Mouse (Mus musculus): ENCODE measurements around the gene Serpina3m. TPM values are rescaled to one million over a fixed set of nuclear protein-coding genes. Genes with fewer than 3 reads are reported as not detected.

Serpina3m gene
- polyA plus RNA-seq, 1 experiment from 2014 or later, result not detected

DNA sequence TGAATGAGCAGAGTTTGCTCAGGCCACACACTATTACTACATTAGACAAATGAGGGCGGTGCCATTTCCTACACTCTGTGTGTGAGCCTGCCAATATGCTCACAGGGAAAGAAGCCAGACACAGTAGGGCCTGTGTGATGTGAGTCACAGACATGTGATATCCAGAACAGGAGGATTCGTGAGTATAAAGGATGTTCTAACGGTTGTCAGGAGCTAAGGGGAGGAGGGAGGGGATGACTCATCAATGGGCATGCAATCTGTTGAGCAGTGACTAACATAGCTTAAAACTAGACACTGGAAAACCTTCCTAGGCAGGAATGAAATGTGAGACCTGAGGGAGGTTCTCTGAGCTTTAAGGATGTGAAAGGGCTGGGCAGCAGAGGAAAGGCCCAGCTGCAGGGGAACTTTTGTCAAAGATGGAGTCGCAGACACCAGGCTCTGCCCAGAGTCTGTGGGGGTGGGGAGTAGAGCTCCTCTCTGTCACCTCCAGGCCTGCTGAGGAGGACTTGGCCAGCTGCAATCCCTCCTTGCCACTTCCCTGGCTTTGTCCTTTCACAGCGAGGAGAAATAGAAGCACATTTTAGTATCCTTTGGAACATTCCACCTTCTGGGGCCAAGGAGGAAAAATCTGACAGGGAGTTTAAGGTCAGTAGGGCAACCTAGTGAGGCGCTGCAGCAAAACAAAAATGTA, 77.5 kb downstream of the Serpina3m start:
- no peak overlapping the region for H3K27ac ChIP-seq
- no peaks in the 10 kb centered on the region for H3K36me3 ChIP-seq (replicated peaks; ENCODE audit: control insufficient read depth, insufficient read depth)
- no peaks in the 10 kb centered on the region for H3K27me3 ChIP-seq (ENCODE audit: control insufficient read depth, insufficient read depth, low read length)
- H3K4me3 ChIP-seq (replicated peaks; ENCODE audit: low read length), result no peak overlapping the region
- H3K4me2 ChIP-seq (replicated peaks), result no peak overlapping the region
- no peaks in the 10 kb centered on the region for H3K4me1 ChIP-seq (replicated peaks; ENCODE audit: control insufficient read depth, insufficient read depth, low read length)
- no peak overlapping the region for H3K9ac ChIP-seq
- 62% methylated on average over 6 of the region's 6 CpGs for WGBS
- no peak for DNase-seq (ENCODE audit: low spot score)
- ATAC-seq (ENCODE audit: low FRiP score), result no peak
- no peaks in the 10 kb centered on the region for H3K9me3 ChIP-seq (ENCODE audit: control insufficient read depth, low read length)

DNA sequence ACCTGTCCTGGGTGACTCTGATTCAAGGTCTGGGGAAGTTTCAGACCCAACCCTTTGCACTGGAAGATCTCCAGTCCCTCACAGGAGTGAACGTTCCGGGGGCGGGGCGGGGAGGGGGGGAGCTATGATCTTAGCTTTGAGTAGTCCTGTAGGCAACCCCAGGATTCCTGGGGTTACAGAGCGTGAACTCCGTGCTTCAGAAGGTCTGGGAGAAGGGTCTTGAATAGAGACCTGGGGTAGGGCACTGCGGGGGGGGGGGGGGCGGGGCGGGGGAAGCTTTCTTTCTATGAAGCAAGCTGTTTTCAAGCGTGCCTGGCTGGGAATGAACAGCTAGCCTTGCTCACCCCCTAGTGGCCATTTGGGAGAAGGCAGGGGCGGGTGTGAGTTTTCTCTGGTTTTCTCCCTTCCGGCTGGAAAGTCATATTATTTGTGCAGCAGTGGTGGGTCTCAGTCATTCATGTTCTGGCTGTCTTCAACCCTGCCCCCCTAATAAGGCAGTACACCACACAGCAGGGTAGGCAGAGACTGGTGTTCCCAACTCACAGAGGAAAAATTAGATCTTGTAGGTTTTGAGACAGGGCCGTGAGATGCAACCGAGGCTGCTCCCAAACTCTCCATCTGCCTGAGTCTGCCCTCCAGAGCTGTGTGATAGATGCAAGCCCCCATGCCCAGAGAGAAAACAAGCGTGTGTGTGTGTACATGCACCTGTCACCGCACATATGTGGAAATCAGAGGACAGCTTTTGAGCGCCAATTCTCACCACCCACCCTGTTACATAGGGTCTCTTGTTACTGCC, 80.3 kb downstream of the Serpina3m start:
- no peak overlapping the region for H3K27ac ChIP-seq
- peak overlapping the region; percentile 50 for H3K9ac ChIP-seq

DNA sequence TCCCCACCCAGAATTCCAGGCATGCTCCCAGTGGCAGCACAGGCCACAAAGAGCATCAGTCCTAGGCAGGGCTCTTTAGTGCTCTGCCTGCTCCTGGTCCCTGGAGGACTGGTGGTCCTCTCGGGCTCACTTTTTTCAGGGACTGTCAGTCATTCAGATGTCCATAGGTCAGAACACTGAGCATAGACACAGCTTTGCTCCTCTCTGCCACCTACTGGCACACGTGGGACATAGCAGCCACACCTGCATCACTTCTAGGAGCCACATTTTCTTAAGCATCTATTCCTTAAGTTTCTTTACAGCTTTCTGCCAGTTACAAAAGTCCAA, 80.8 kb downstream of the Serpina3m start:
- Histone ChIP-seq H3K36me3 (replicated peaks; ENCODE audit: control insufficient read depth, insufficient read depth) (no peaks in the 10 kb centered on the region), H3K4me3 (replicated peaks; ENCODE audit: low read length) (no peak overlapping the region), H3K27ac (no peak overlapping the region)

More for the DNA sequence above, 80.3 kb downstream of the Serpina3m start:
- H3K4me2 ChIP-seq (replicated peaks), result peak overlapping the region; percentile 54
- peak overlapping the region; percentile 22; the same call in 1 of the 2 replicates for H3K4me3 ChIP-seq (replicated peaks; ENCODE audit: low read length)
- ATAC-seq (ENCODE audit: low FRiP score) (peak; percentile 70), DNase-seq (ENCODE audit: low spot score) (peak; percentile 91)
- whole genome bisulfite sequencing, result 19% methylated on average over 15 of the region's 17 CpGs
- no peaks in the 10 kb centered on the region for H3K9me3 ChIP-seq (ENCODE audit: control insufficient read depth, low read length)
- no peaks in the 10 kb centered on the region for H3K27me3 ChIP-seq (ENCODE audit: control insufficient read depth, insufficient read depth, low read length)
- no peaks in the 10 kb centered on the region for H3K36me3 ChIP-seq (replicated peaks; ENCODE audit: control insufficient read depth, insufficient read depth)
- no peaks in the 10 kb centered on the region for H3K4me1 ChIP-seq (replicated peaks; ENCODE audit: control insufficient read depth, insufficient read depth, low read length)

DNA sequence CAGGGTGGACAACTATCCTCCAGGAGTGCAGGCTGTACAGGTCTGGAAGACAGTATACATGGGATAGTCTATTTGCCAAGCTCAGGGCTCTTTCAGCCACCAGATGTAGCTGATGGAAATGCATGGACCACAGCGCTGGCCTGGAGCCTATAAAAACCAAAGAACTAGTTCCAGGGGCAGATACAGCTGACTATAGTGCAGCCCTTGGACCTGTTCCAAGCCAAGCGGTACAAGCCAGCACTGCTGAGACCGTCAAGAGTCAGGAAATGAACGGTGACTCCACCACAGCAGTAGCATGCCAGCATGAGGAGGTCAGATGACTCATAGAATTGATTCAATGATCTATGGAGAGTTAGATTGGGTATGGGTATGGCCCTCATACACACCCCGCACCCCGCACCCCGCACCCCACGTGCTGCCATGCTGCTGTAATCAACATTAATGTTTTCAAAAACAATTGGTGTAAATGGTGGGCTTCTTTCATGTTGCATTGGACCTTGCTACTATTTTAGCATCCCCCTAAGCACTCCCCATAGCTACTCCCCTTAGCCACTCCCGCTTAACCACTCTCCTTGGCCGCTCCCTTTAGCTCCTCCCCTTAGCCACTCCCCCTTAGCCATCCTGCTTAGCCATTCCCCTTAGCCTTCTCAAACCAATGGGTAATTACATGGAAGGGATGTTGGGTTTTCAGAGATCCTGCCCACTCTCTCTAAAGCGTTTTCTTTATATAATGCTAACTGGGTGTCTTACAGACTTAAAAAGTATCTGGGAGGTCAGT, 84.5 kb downstream of the Serpina3m start:
- Histone ChIP-seq H3K9ac (no peak overlapping the region), H3K4me2 (replicated peaks) (no peak overlapping the region), H3K36me3 (replicated peaks; ENCODE audit: control insufficient read depth, insufficient read depth) (no peaks in the 10 kb centered on the region), H3K27me3 (ENCODE audit: control insufficient read depth, insufficient read depth, low read length) (no peaks in the 10 kb centered on the region), H3K9me3 (ENCODE audit: control insufficient read depth, low read length) (no peaks in the 10 kb centered on the region), H3K27ac (no peak overlapping the region), H3K4me1 (replicated peaks; ENCODE audit: control insufficient read depth, insufficient read depth, low read length) (no peaks in the 10 kb centered on the region), H3K4me3 (replicated peaks; ENCODE audit: low read length) (no peak overlapping the region)
- DNase-seq (ENCODE audit: low spot score) (no peak), ATAC-seq (ENCODE audit: low FRiP score) (no peak)
- 71% methylated on average over 11 of the region's 11 CpGs for WGBS

More for the DNA sequence above, 80.8 kb downstream of the Serpina3m start:
- no peaks in the 10 kb centered on the region for H3K9me3 ChIP-seq (ENCODE audit: control insufficient read depth, low read length)
- DNase-seq (ENCODE audit: low spot score) (no peak), ATAC-seq (ENCODE audit: low FRiP score) (0 out of 2 replicates have a peak, but pooled peaks have one; percentile 7)
- H3K27me3 ChIP-seq (ENCODE audit: control insufficient read depth, insufficient read depth, low read length), result no peaks in the 10 kb centered on the region
- WGBS, result 0% methylated on average over 2 of the region's 2 CpGs
- no peak overlapping the region for H3K9ac ChIP-seq
- no peaks in the 10 kb centered on the region for H3K4me1 ChIP-seq (replicated peaks; ENCODE audit: control insufficient read depth, insufficient read depth, low read length)
- H3K4me2 ChIP-seq (replicated peaks), result no peak overlapping the region

DNA sequence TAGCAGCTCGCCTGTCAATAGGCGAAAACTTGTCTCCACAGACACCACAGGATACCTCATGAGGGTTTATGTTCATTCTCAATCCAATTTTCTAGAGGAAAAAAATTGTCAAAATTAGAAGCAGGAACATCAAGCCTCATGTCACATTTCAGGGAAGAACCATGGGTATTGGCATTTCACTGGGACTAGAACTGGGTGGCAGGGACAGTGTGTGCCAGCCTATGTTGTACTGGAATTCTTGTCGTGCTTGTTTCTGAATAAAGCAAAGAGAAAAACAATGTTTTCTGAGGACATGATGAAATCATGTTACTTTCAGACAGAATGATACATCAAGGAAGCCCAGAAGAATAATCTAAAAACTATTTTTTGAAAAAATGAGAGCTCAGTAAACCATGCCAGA, 87.3 kb downstream of the Serpina3m start:
- H3K27ac ChIP-seq, result no peak overlapping the region
- WGBS, result 82% methylated on average over 3 of the region's 3 CpGs

DNA sequence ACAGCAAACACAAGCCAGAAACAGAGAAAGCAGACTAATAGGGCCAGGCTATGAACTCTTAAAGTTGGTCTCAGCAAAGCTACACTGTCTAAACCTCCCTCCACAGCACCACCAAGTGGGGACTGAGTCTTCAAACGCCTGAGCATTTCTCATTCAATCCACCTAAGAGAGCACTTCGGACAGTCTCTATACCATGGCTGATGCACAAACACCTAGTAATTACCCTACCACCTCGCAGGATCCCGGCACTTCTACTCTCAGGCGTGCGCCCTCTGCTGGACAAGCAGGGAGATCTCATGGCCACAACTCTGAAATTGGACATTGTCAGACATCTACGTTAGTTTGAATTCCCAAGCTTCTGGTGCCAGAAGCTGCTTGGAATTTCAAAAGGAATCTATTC, 88.6 kb downstream of the Serpina3m start:
- Histone ChIP-seq H3K36me3 (replicated peaks; ENCODE audit: control insufficient read depth, insufficient read depth) (no peaks in the 10 kb centered on the region), H3K4me3 (replicated peaks; ENCODE audit: low read length) (no peak overlapping the region), H3K9ac (no peak overlapping the region), H3K4me2 (replicated peaks) (no peak overlapping the region), H3K27ac (no peak overlapping the region), H3K9me3 (ENCODE audit: control insufficient read depth, low read length) (no peaks in the 10 kb centered on the region), H3K27me3 (ENCODE audit: control insufficient read depth, insufficient read depth, low read length) (no peaks in the 10 kb centered on the region), H3K4me1 (replicated peaks; ENCODE audit: control insufficient read depth, insufficient read depth, low read length) (no peaks in the 10 kb centered on the region)
- WGBS, result 2% methylated on average over 7 of the region's 7 CpGs
- DNase-seq (ENCODE audit: low spot score) (peak; percentile 63), ATAC-seq (ENCODE audit: low FRiP score) (peak; percentile 61; the same call in 1 of the 2 replicates)

More for the DNA sequence above, 87.3 kb downstream of the Serpina3m start:
- no peak overlapping the region for H3K9ac ChIP-seq
- ATAC-seq (ENCODE audit: low FRiP score), result no peak
- no peaks in the 10 kb centered on the region for H3K9me3 ChIP-seq (ENCODE audit: control insufficient read depth, low read length)
- H3K4me3 ChIP-seq (replicated peaks; ENCODE audit: low read length), result no peak overlapping the region
- DNase-seq (ENCODE audit: low spot score), result no peak
- H3K4me1 ChIP-seq (replicated peaks; ENCODE audit: control insufficient read depth, insufficient read depth, low read length), result no peaks in the 10 kb centered on the region
- H3K27me3 ChIP-seq (ENCODE audit: control insufficient read depth, insufficient read depth, low read length), result no peaks in the 10 kb centered on the region
- no peak overlapping the region for H3K4me2 ChIP-seq (replicated peaks)
- no peaks in the 10 kb centered on the region for H3K36me3 ChIP-seq (replicated peaks; ENCODE audit: control insufficient read depth, insufficient read depth)

DNA sequence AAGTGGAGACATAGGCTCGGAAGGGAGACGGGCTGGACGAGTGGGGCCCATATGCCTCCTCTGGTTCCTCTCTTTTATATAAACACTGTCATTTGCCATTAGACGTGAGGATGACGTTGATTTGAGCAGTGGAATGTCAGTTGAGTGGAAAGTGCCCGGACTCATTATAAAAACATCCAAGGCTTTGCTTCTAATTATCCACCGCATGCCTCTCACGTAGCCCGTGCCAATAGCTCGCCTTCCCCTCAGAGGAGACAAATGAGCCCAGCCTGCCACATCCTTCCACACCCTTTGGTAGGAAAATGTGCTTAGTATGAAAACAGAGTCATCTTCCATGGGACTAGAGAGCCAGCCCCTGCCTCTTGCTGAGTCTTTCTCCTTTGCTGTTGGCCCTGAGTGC, 93.1 kb downstream of the Serpina3m start:
- Histone ChIP-seq H3K36me3 (replicated peaks; ENCODE audit: control insufficient read depth, insufficient read depth) (no peaks in the 10 kb centered on the region), H3K27me3 (ENCODE audit: control insufficient read depth, insufficient read depth, low read length) (no peaks in the 10 kb centered on the region), H3K4me3 (replicated peaks; ENCODE audit: low read length) (no peak overlapping the region), H3K27ac (no peak overlapping the region), H3K9me3 (ENCODE audit: control insufficient read depth, low read length) (no peaks in the 10 kb centered on the region), H3K4me2 (replicated peaks) (no peak overlapping the region), H3K9ac (no peak overlapping the region), H3K4me1 (replicated peaks; ENCODE audit: control insufficient read depth, insufficient read depth, low read length) (no peaks in the 10 kb centered on the region)
- 53% methylated on average over 10 of the region's 10 CpGs for WGBS
- ATAC-seq (ENCODE audit: low FRiP score) (no peak), DNase-seq (ENCODE audit: low spot score) (no peak)

DNA sequence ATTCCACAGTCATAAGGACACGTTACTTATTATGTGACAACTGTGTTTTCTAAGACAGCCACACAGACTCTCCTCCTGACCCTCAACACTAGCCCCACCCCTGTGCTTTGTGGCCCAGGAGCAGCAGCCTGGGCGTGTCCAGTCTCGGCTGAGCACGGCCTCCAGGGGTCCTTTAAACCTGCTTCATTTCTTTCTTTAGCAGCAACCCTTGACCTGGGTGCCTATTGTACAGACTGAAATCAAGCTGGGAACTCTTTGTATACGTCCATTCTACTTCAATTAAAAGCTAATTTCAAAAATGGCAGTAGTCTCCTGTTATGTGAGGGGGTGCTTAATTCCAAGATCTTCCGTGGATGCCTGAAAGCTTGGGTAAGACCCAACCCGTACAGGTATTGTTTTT, 94.9 kb downstream of the Serpina3m start:
- ATAC-seq (ENCODE audit: low FRiP score) (no peak), DNase-seq (ENCODE audit: low spot score) (no peak)
- Histone ChIP-seq H3K4me3 (replicated peaks; ENCODE audit: low read length) (no peak overlapping the region), H3K36me3 (replicated peaks; ENCODE audit: control insufficient read depth, insufficient read depth) (no peaks in the 10 kb centered on the region), H3K4me2 (replicated peaks) (no peak overlapping the region), H3K27ac (no peak overlapping the region), H3K4me1 (replicated peaks; ENCODE audit: control insufficient read depth, insufficient read depth, low read length) (no peaks in the 10 kb centered on the region), H3K27me3 (ENCODE audit: control insufficient read depth, insufficient read depth, low read length) (no peaks in the 10 kb centered on the region), H3K9me3 (ENCODE audit: control insufficient read depth, low read length) (no peaks in the 10 kb centered on the region), H3K9ac (no peak overlapping the region)
- WGBS, result 24% methylated on average over 7 of the region's 7 CpGs

Measured in hindbrain, embryonic 14.5 days (tissue).